Mouse (Mus musculus) heart, adult 11 months (tissue): ENCODE results near the gene Mapk1.

ENCODE experiments used
- DNase-seq: peaks from one replicate; pipeline ENCODE4 v3.0.0; 2022

The Mapk1 gene

DNA sequence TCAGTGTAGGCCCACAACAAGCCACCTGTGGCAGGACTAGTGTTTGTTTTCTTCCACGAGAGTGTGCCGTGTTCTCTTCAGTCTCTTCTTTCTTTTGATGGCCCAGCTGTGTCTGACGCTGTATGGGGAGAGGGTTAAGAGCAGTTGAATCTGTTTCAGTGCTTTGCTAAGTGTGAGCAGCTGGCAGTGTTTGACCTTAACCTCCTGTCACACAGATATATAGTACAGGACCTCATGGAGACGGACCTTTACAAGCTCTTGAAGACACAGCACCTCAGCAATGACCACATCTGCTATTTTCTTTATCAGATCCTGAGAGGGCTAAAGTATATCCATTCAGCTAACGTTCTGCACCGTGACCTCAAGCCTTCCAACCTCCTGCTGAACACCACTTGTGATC, 34.9 kb downstream of the Mapk1 start:
- no peak for DNase-seq

GRCm38 (mm10) chr16:17024469-17025148, 41.4 kb downstream of the Mapk1 start:
- DNase-seq = peak; percentile 74

DNA sequence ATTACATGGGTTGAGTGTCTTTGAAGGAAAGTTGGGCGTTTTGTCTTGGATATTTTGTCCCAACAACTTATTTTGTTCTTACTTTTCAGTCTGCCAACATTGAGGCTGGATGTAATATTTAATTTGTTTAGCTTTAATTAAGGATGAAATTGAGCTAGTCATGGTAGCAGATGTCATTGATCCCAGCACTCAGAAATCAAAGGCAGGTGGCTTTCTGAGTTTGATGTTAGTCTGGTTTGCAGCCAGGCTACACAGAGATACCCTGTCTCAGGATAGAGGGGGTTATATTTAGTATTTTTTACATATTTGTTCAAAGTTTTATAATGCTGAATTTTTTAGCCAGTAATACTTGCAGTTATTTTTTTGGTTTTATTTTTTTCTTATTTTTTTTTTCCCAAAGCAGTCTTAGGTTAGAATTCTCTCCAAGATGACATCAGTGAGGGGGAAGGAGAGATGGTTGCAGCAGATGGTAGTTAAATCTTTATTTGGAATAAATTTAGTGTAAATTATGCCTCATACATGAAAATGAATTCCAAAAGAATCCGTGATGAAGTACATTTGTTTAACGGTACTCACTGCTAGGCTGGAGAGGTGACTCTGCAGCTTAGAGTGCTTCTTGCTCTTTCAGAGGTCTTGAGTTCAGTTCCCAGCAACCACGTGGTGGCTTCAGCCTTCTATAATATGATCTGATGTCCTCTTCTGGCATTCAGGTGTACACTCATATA, 47.0 kb downstream of the Mapk1 start:
- DNase-seq = peak; percentile 27

GRCm38 (mm10) chr16:17033754-17034153, 50.6 kb downstream of the Mapk1 start:
- DNase-seq = no peak

- DNase-seq = peak; percentile 55
Observed at GRCm38 (mm10) chr16:17040716-17041115, 57.5 kb downstream of the Mapk1 start.

GRCm38 (mm10) chr16:17041417-17041816, 58.2 kb downstream of the Mapk1 start:
- DNase-seq = no peak

DNA sequence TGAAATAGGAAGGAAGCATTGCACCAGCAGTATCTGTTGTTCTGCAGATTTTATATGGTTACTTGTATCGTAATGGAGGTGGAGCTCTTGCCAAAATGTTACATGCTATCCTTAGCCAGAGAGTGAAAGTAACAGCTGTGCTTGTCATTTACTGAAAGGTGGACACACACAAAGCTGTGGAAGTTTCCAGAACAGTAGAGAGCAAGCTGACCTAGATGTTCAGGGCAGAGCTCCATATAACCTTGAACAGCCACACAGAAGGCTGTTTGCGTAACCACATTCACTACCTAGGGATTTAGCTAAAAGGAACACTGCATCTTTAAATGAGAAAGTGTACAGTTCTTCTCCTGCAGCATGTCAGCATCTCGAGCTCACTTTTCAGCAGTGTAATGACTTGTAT, 61.1 kb downstream of the Mapk1 start:
- peak; percentile 92 for DNase-seq

DNA sequence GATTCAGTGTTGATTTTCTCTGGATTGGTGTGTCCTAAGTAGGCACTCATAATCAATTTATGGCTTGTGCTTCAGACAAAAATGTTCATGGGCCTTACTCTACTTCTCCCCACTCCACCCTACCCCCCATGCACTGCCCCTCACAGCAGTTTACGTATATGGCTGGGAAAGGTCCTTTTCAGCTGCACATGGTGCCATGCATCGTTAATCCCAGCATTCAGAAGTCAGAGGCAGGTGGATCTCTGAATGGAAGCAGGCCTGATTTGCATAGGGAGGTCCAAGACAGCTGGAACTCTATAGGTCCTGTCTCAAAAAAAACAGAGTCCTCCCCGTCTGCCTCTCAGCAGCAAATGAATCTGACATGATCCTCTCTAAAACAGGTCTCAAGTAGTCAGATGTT, 62.1 kb downstream of the Mapk1 start:
- DNase-seq = peak; percentile 79

DNA sequence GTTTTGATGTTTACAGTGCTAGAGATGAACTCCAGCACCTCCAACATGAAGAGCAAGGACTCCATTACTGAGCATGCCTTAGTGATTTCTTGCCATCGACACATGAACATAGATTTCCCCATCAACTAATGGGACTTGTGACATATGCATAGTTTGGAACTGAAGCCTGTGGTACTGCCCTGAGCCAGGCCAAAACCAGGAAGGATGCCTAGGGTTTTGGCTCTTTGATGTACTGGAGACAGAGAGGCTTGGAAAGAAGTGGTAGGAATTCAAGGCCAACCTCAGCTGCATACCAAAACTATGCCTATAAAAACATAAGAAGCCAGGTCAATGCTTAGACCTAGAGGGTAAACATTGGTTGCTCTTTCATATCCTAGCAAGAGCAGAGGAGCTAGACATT, 66.7 kb downstream of the Mapk1 start:
- DNase-seq = peak; percentile 72

DNA sequence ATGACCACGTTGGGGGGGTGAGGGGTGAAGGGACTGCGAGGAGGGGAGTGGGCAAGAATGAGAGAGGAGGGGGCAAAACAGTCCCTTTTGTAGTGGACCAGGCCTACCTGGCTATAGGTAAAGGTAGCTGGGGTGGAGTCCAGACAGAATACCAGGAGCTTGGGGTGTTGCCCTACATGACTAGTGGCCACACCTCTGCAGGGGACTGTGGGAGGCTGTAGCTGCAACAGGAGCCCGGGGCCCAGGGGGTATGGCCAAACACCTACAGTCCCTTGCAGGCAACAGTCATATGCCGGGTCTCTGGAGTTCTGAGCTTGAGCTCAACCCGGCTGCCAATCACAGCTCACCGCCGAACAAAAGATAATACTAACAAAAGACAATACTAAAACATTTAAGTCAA, 68.9 kb downstream of the Mapk1 start:
- peak; percentile 77 for DNase-seq

DNA sequence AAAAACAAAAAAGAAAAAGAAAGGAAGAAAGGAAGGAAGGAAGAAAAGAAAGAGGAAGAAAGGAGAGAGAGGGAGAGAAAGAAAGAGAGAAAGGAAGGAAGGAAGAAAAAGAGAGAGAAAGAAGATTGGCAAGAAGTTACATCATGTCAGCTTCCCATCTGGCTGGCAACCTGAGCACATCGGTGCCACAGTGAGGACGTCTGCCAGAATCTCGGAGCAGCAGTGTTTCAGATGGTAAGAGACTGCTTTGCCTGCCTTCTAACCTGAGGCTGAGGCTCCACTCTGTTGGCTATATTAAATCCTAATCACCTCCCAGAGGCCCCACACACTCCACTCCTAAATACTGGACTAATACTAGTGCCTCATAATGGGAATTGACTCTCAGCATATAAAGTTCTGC, 70.7 kb downstream of the Mapk1 start:
- no peak for DNase-seq

- DNase-seq = no peak
Observed at GRCm38 (mm10) chr16:17055584-17055983, 72.4 kb downstream of the Mapk1 start.

DNA sequence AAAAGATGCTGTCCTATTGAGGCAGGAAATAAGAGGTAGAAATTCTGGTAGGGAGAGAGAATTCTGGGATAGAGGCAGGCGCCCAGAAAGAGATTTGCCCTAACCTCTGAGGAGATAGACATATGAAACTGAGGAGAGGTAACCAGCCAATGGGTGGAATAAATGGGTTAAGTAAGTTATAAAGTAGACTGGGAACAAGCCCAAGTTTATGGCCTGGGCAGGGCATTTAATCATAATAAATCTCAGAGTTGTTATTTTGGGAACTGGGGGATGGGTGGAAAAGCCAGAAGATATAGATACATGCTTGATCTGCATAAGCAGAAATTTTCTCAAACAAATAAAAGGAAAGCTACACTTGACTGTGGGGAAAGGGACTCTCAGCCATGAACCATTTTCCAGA, 79.2 kb downstream of the Mapk1 start:
- no peak for DNase-seq

- no peak for DNase-seq
Observed at GRCm38 (mm10) chr16:17067552-17067951, 84.4 kb downstream of the Mapk1 start.

DNA sequence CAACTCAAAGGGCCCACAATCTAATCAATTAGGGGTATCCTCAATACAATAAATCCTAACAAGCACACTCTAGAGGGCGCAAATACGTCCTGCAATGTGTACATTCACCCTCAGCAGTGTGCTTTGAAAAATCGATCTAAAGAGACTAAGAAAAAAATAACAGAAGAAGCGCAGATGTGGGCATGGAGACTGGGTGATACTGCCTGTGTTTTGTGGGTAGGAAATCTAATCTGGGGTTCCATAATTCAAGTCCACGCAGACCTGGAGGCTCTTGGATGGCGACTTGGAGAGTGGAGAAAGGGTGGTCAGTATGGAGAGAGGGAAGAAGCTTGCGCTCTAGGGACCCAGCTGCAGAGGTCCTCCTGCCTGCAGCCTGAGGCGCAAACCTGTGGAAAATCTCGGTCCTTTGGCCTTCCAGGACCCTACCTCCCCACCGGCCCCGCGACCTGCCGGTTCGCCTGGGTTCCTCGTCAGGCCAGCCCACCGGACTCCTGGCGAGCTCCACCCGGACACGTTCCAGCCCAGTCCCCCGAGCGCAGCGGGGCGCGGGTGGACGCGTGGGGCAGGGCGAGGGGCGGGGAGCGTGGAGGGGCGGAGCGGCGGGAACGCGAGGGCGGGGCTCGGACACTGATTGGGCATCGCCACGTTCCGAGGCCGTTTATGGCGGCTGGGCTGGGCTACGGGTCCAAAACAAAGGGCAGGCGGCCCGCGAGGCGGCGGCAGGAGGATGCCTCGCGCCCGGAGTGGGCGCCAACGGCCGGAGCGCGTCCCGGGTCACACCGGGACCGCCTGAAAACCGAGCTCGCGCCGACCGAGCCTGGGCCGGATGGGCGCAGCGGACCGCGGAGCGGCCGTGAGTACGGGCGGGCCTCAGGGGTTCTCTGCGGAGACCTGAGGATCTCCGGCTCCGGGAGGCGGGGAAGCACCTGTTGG, 86.6 kb downstream of the Mapk1 start, which contains the start of gene Ypel1:
Gene Ypel1, plus strand, starts transcription at position 186 of the 933 bp plus-strand sequence.
- peak; percentile 99 for DNase-seq

GRCm38 (mm10) chr16:17070716-17071115, 87.5 kb downstream of the Mapk1 start:
- no peak for DNase-seq

DNA sequence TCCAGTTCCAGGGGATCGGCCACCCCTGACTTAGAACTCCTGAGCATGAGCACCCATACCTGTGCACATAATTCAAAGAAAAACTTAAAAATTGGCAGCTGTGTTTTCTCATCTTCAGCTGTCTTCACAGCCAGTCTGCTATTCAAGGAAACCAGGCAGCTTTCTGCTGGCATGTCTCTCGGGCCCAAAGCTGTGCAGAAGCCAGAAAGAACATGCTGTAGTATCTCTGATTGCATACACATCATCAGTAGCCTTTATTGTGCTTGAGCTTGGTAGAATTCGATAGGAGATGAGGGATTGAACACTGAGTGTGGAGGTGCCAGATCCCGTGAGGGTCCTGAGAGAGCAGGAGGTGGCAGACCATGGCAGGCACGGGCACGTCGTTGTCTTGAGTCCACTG, 89.8 kb downstream of the Mapk1 start:
- no peak for DNase-seq

- no peak for DNase-seq
Observed at GRCm38 (mm10) chr16:17076301-17076700, 93.1 kb downstream of the Mapk1 start.

GRCm38 (mm10) chr16:17076869-17077268, 93.7 kb downstream of the Mapk1 start:
- no peak for DNase-seq

DNA sequence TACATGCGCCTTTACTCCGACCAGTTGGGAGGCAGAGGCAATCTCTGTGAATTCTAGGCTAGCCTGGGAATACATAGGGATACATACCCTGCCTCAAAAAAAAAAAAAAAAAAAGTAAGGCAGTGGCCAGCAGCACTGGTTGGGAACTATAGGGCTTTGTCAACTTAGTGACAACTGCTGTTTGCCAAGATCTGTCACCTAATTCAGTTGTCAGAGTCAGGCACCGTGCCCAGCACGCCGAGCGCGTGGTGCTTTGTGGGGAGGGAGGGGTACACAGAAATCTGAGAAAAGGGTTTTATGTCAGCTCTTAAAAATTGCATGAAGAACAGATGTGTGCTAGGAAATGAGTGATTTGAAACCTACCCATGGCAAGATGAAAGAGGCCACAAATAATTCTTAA, 94.9 kb downstream of the Mapk1 start:
- no peak for DNase-seq

- DNase-seq = no peak
Observed at GRCm38 (mm10) chr16:17082121-17082792, 99.1 kb downstream of the Mapk1 start.

- DNase-seq = peak; percentile 92
Observed at GRCm38 (mm10) chr16:17085636-17086035, 102.5 kb downstream of the Mapk1 start.

GRCm38 (mm10) chr16:17086241-17086640, 103.1 kb downstream of the Mapk1 start:
- DNase-seq = no peak
